Mouse (Mus musculus) retina, adult 2 months (tissue): Measurements from ENCODE around the gene Aif1.

Experiments used
- DNase-seq: peaks from one replicate; pipeline ENCODE4 v3.0.0-alpha.2; 2012; ENCODE audit warnings: low read depth, low spot score

Aif1 gene

GRCm38 (mm10) chr17:35175968-35176367 lies at the start of gene Aif1:
Gene Aif1 (minus strand): TSS chr17:35176068.
- DNase-seq = no peak

GRCm38 (mm10) chr17:35225456-35225855 lies 49.6 kb upstream of the Aif1 start:
- DNase-seq = no peak

GRCm38 (mm10) chr17:35224641-35225040 lies 48.8 kb upstream of the Aif1 start:
- DNase-seq = no peak

- no peak for DNase-seq
These were observed 46.4 kb upstream of the Aif1 start for GRCm38 (mm10) chr17:35222299-35222698.

GRCm38 (mm10) chr17:35220156-35220952 lies 44.5 kb upstream of the Aif1 start, which contains the start of gene Gm16181:
Gene Gm16181 (plus strand): TSS chr17:35220834.
- DNase-seq = no peak

GRCm38 (mm10) chr17:35219601-35220041 lies 43.8 kb upstream of the Aif1 start:
- no peak for DNase-seq

- DNase-seq = no peak
These were observed 42.8 kb upstream of the Aif1 start for GRCm38 (mm10) chr17:35218516-35219193.

GRCm38 (mm10) chr17:35213071-35213470 lies 37.2 kb upstream of the Aif1 start:
- DNase-seq = no peak

- no peak for DNase-seq
These were observed 34.7 kb upstream of the Aif1 start for GRCm38 (mm10) chr17:35210593-35210992.

GRCm38 (mm10) chr17:35209785-35210535 lies 34.1 kb upstream of the Aif1 start:
- no peak for DNase-seq

GRCm38 (mm10) chr17:35205380-35205769 lies 29.5 kb upstream of the Aif1 start:
- no peak for DNase-seq

GRCm38 (mm10) chr17:35204494-35205379 lies 28.9 kb upstream of the Aif1 start, which contains the start of gene Lta:
Gene Lta (minus strand): TSS chr17:35205351.
- no peak for DNase-seq

- DNase-seq = no peak
These were observed 26.6 kb upstream of the Aif1 start for GRCm38 (mm10) chr17:35202442-35202841.

GRCm38 (mm10) chr17:35201787-35202186 lies 25.9 kb upstream of the Aif1 start, which contains the start of gene Tnf:
Gene Tnf (minus strand): TSS chr17:35202007.
- no peak for DNase-seq

- DNase-seq = no peak
These were observed 25.3 kb upstream of the Aif1 start for GRCm38 (mm10) chr17:35201128-35201527.

GRCm38 (mm10) chr17:35200398-35200797 lies 24.5 kb upstream of the Aif1 start:
- no peak for DNase-seq

- DNase-seq = no peak
These were observed 23.1 kb upstream of the Aif1 start for GRCm38 (mm10) chr17:35198946-35199345.

- no peak for DNase-seq
These were observed 22.2 kb upstream of the Aif1 start for GRCm38 (mm10) chr17:35198029-35198428.

- no peak for DNase-seq
These were observed 21.3 kb upstream of the Aif1 start for GRCm38 (mm10) chr17:35197126-35197525.

- no peak for DNase-seq
These were observed 20.4 kb upstream of the Aif1 start for GRCm38 (mm10) chr17:35196321-35196641.

GRCm38 (mm10) chr17:35195631-35196320 lies 19.9 kb upstream of the Aif1 start:
- DNase-seq = no peak
